Mouse (Mus musculus): ENCODE results near the gene Olfr510.
"Not testable (repeated sequence)": the region's sequence is repeated elsewhere in the genome, so short reads cannot be mapped to it uniquely, and the experiment has no call there.

Gene Olfr510

GRCm38 (mm10) chr7:108666118-108666517 is at the start of gene Olfr510:
Gene Olfr510 (plus strand): TSS chr7:108666418.
- DNase-seq (ENCODE audit: low spot score in 2 of 2): no peak

- not testable (repeated sequence) for DNase-seq (ENCODE audit: low spot score in 2 of 2)
Observed at GRCm38 (mm10) chr7:108616781-108617180, 49.4 kb upstream of the Olfr510 start.

- no peak for DNase-seq (ENCODE audit: low spot score in 2 of 2)
Observed at GRCm38 (mm10) chr7:108621514-108621913, 44.7 kb upstream of the Olfr510 start, which contains the start of gene Olfr507. Gene Olfr507 (plus strand): TSS chr7:108621814.

- DNase-seq (ENCODE audit: low spot score in 2 of 2): no peak
Observed at GRCm38 (mm10) chr7:108629694-108630093, 36.5 kb upstream of the Olfr510 start, which contains the start of gene Olfr508. Gene Olfr508 (plus strand): TSS chr7:108629994.

- DNase-seq (ENCODE audit: low spot score in 2 of 2): no peak
Observed at GRCm38 (mm10) chr7:108651806-108652205, 14.4 kb upstream of the Olfr510 start, which contains the start of gene Olfr509. Gene Olfr509 (minus strand): TSS chr7:108651906.

GRCm38 (mm10) chr7:108662419-108662818 is 3.8 kb upstream of the Olfr510 start:
- no peak for DNase-seq (ENCODE audit: low spot score in 2 of 2)

- no peak for DNase-seq (ENCODE audit: low spot score in 2 of 2)
Observed at GRCm38 (mm10) chr7:108671058-108671457, 4.8 kb downstream of the Olfr510 start.

- DNase-seq (ENCODE audit: low spot score in 2 of 2): no peak
Observed at GRCm38 (mm10) chr7:108678886-108679285, 12.7 kb downstream of the Olfr510 start.

- no peak for DNase-seq (ENCODE audit: low spot score in 2 of 2)
Observed at GRCm38 (mm10) chr7:108713020-108713419, 46.8 kb downstream of the Olfr510 start, which contains the start of gene Olfr512. Gene Olfr512 (plus strand): TSS chr7:108713320.
